Mouse (Mus musculus) CD4-positive helper T cell, adult 2 months (primary cell): ENCODE measurements around the gene Phldb1.

Source experiments
- DNase-seq: peaks from one replicate; pipeline ENCODE4 v3.0.0-alpha.2; 2012; ENCODE audit warnings: low read depth, missing footprints, low spot score

The Phldb1 gene

GRCm38 (mm10) chr9:44708925-44709324 lies 26.1 kb downstream of the Phldb1 start:
- no peak for DNase-seq

GRCm38 (mm10) chr9:44708429-44708765 lies 26.6 kb downstream of the Phldb1 start:
- DNase-seq: peak; percentile 65

GRCm38 (mm10) chr9:44707749-44708428 lies 27.1 kb downstream of the Phldb1 start:
- no peak for DNase-seq

- no peak for DNase-seq
Measured at GRCm38 (mm10) chr9:44699730-44700129, 35.3 kb downstream of the Phldb1 start.

- DNase-seq: no peak
Measured at GRCm38 (mm10) chr9:44699196-44699595, 35.8 kb downstream of the Phldb1 start.

- DNase-seq: no peak
Measured at GRCm38 (mm10) chr9:44697866-44698265, 37.1 kb downstream of the Phldb1 start.

- no peak for DNase-seq
Measured at GRCm38 (mm10) chr9:44693071-44693470, 41.9 kb downstream of the Phldb1 start.

GRCm38 (mm10) chr9:44691671-44692520 lies 43.1 kb downstream of the Phldb1 start:
- DNase-seq: peak; percentile 54

GRCm38 (mm10) chr9:44690641-44691040 lies 44.4 kb downstream of the Phldb1 start:
- DNase-seq: peak; percentile 87

- no peak for DNase-seq
Measured at GRCm38 (mm10) chr9:44688013-44688412, 47.0 kb downstream of the Phldb1 start.

- no peak for DNase-seq
Measured at GRCm38 (mm10) chr9:44686638-44687037, 48.4 kb downstream of the Phldb1 start.

- peak; percentile 66 for DNase-seq
Measured at GRCm38 (mm10) chr9:44685346-44686330, 49.4 kb downstream of the Phldb1 start.

- no peak for DNase-seq
Measured at GRCm38 (mm10) chr9:44683046-44683445, 52.0 kb downstream of the Phldb1 start.

GRCm38 (mm10) chr9:44679565-44679964 lies 55.4 kb downstream of the Phldb1 start:
- DNase-seq: no peak

- no peak for DNase-seq
Measured at GRCm38 (mm10) chr9:44678288-44678871, 56.6 kb downstream of the Phldb1 start.

GRCm38 (mm10) chr9:44673005-44673404 lies 62.0 kb downstream of the Phldb1 start, which contains the start of gene Treh:
Gene Treh, plus strand, starts transcription at chr9:44673233.
- DNase-seq: no peak

GRCm38 (mm10) chr9:44672291-44672865 lies 62.6 kb downstream of the Phldb1 start:
- no peak for DNase-seq

- no peak for DNase-seq
Measured at GRCm38 (mm10) chr9:44671416-44671815, 63.6 kb downstream of the Phldb1 start.

GRCm38 (mm10) chr9:44663706-44664105 lies 71.3 kb downstream of the Phldb1 start:
- no peak for DNase-seq

GRCm38 (mm10) chr9:44655098-44656066 lies 79.6 kb downstream of the Phldb1 start:
- DNase-seq: peak; percentile 54
